Mouse (Mus musculus) small intestine, adult 2 months (tissue): ENCODE measurements around the gene Ppp1r1a. TPM values are rescaled to one million over a fixed set of nuclear protein-coding genes. Genes with fewer than 3 reads are reported as not detected.

Source experiments
- H3K27ac ChIP-seq: fragments of 200-500 bp; 2 replicates; pipeline ENCODE4 v1.5.1; 2012; ENCODE audit warnings: low read depth, low read length, control low read depth, inconsistent platforms; ENCODE audit not compliant: insufficient read depth
- H3K27me3 ChIP-seq: fragments of 200-500 bp; 2 replicates; pipeline ENCODE4 v1.6.1; 2012; ENCODE audit warnings: mild to moderate bottlenecking, moderate library complexity, low read length, inconsistent platforms; ENCODE audit not compliant: control insufficient read depth, insufficient read depth
- H3K36me3 ChIP-seq: fragments of 200-500 bp; 2 replicates; pipeline ENCODE4 v1.6.1; 2012; ENCODE audit warnings: mild to moderate bottlenecking, low read length, control low read depth, inconsistent platforms; ENCODE audit not compliant: control insufficient read depth, insufficient read depth
- H3K4me1 ChIP-seq: fragments of 200-500 bp; 2 replicates; pipeline ENCODE4 v1.6.1; 2012; ENCODE audit warnings: low read length, inconsistent platforms, mixed read lengths; ENCODE audit not compliant: control insufficient read depth, insufficient read depth, insufficient read length
- H3K4me3 ChIP-seq: fragments of 200-500 bp; 2 replicates; pipeline ENCODE4 v1.5.1; 2012; ENCODE audit warnings: low read depth, mild to moderate bottlenecking, control low read depth, inconsistent platforms, low read length, moderate library complexity
- CTCF ChIP-seq: fragments of 200-500 bp; IDR thresholded peaks from 2 replicates; pipeline ENCODE4 v1.5.1; 2012; ENCODE audit warnings: low read depth, mild to moderate bottlenecking, control low read depth, inconsistent platforms, low read length, moderate library complexity, mixed read lengths; ENCODE audit not compliant: insufficient replicate concordance, insufficient read length; ENCODE audit errors: extremely low read depth
- POLR2A ChIP-seq: fragments of 200-500 bp; IDR thresholded peaks from 2 replicates; pipeline ENCODE4 v1.6.1; 2012; ENCODE audit warnings: low read depth, mild to moderate bottlenecking, control low read depth, inconsistent platforms, low read length, moderate library complexity
- WGBS: fragments of 180-500 bp; shearing (Covaris S2); methylation state at CpG from one replicate; pipeline ENCODE4 v1.1.7; 2018; 5-methylcytosine and 5-hydroxymethylcytosine counted together
- polyA plus RNA-seq: library from polyadenylated mRNA; depleted of rRNA; stranded (reverse); fragments of >200 nt; gene quantifications from 2 replicates; pipeline ENCODE4 v1.2.3, GENCODE M21; 2012; rRNA removed

Gene Ppp1r1a
- 2.3 and 2.7 TPM in 2 replicates for polyA plus RNA-seq

- TF ChIP-seq CTCF, result no peak
- H3K36me3 ChIP-seq, result no peaks in the 10 kb centered on the region
- WGBS, result 2% methylated on average over 36 of the region's 36 CpGs
- H3K27me3 ChIP-seq, result peaks cover 20% of the 10 kb centered on the region
- H3K4me3 ChIP-seq, result peak within 1 kb of the TSS; percentile 62
- 0 out of 2 replicates have a peak, but pooled peaks cover 4% of the 10 kb centered on the region for H3K4me1 ChIP-seq
- H3K27ac ChIP-seq, result no peak within 1 kb of the TSS
Measured at GRCm38 (mm10) chr15:103537822-103538213, at the start of gene Ppp1r1a. TSS of gene Ppp1r1a (minus strand) at chr15:103538003.

GRCm38 (mm10) chr15:103585876-103586275, 48.1 kb upstream of the Ppp1r1a start:
- Histone ChIP-seq H3K27me3 (peaks cover under 1% of the 10 kb centered on the region; the same call in 1 of the 2 replicates), H3K4me3 (no peak overlapping the region), H3K36me3 (no peaks in the 10 kb centered on the region), H3K4me1 (no peaks in the 10 kb centered on the region), H3K27ac (no peak overlapping the region)
- TF ChIP-seq POLR2A, result no peak
- no peak for TF ChIP-seq CTCF
- 65% methylated on average over 2 of the region's 2 CpGs for WGBS

GRCm38 (mm10) chr15:103564981-103565380, 27.2 kb upstream of the Ppp1r1a start, which contains the start of gene Glycam1:
TSS of gene Glycam1 (minus strand) at chr15:103565081.
- Histone ChIP-seq H3K36me3 (no peaks in the 10 kb centered on the region), H3K4me3 (no peak within 1 kb of the TSS), H3K27ac (no peak within 1 kb of the TSS), H3K27me3 (no peaks in the 10 kb centered on the region), H3K4me1 (peaks cover 3% of the 10 kb centered on the region; the same call in 1 of the 2 replicates)
- TF ChIP-seq CTCF (no peak), POLR2A (no peak)

- H3K27me3 ChIP-seq, result no peaks in the 10 kb centered on the region
- WGBS, result 46% methylated on average over 3 of the region's 3 CpGs
- TF ChIP-seq CTCF (no peak), POLR2A (no peak)
- no peaks in the 10 kb centered on the region for H3K4me1 ChIP-seq
- no peak overlapping the region for H3K27ac ChIP-seq
- H3K36me3 ChIP-seq, result no peaks in the 10 kb centered on the region
- H3K4me3 ChIP-seq, result no peak overlapping the region
Measured at GRCm38 (mm10) chr15:103552096-103552690, 14.4 kb upstream of the Ppp1r1a start.

- H3K27me3 ChIP-seq, result no peaks in the 10 kb centered on the region
- no peaks in the 10 kb centered on the region for H3K36me3 ChIP-seq
- H3K4me3 ChIP-seq, result no peak overlapping the region
- no peak overlapping the region for H3K27ac ChIP-seq
- WGBS, result 6% methylated on average over 1 of the region's 1 CpGs
- TF ChIP-seq CTCF (no peak), POLR2A (no peak)
- no peaks in the 10 kb centered on the region for H3K4me1 ChIP-seq
Measured at GRCm38 (mm10) chr15:103551053-103551452, 13.2 kb upstream of the Ppp1r1a start.

- no peaks in the 10 kb centered on the region for H3K4me1 ChIP-seq
- no peaks in the 10 kb centered on the region for H3K36me3 ChIP-seq
- no peak overlapping the region for H3K27ac ChIP-seq
- 84% methylated on average over 1 of the region's 1 CpGs for WGBS
- TF ChIP-seq POLR2A (no peak), CTCF (no peak)
- no peak overlapping the region for H3K4me3 ChIP-seq
- H3K27me3 ChIP-seq, result no peaks in the 10 kb centered on the region
Measured at GRCm38 (mm10) chr15:103549475-103549874, 11.7 kb upstream of the Ppp1r1a start.

GRCm38 (mm10) chr15:103547983-103548382, 10.2 kb upstream of the Ppp1r1a start:
- Histone ChIP-seq H3K27me3 (no peaks in the 10 kb centered on the region), H3K36me3 (no peaks in the 10 kb centered on the region), H3K4me3 (no peak overlapping the region), H3K27ac (no peak overlapping the region), H3K4me1 (no peaks in the 10 kb centered on the region)
- 73% methylated on average over 3 of the region's 3 CpGs for WGBS
- TF ChIP-seq POLR2A, result no peak
- TF ChIP-seq CTCF, result no peak
